Mouse (Mus musculus) hematopoietic stem cell, adult 5-6 weeks (primary cell): Measurements from ENCODE around the gene Aaas. TPM values are rescaled to one million over a fixed set of nuclear protein-coding genes. Genes with fewer than 3 reads are reported as not detected.

Experiments used
- ATAC-seq, 2 experiments: fragments of 125-278 bp in 1 of 2; replicated peaks in 1 of 2; 2 replicates each; pipeline ENCODE4 v1.8.0; 2016 to 2017; ENCODE audit warnings: inconsistent platforms in 2 of 2, mild to moderate bottlenecking in 2 of 2, moderate number of reproducible peaks in 2 of 2, low read depth in 1 of 2, moderate TSS enrichment in 1 of 2; ENCODE audit not compliant: low FRiP score in 2 of 2, poor library complexity in 2 of 2, severe bottlenecking in 2 of 2, insufficient read depth in 1 of 2, low TSS enrichment in 1 of 2
- total RNA-seq: library from RNA; stranded (forward); fragments of 172-1452, 232-1000 nt; gene quantifications from 2 replicates; pipeline ENCODE4 v1.2.3, GENCODE M21; 2017

Gene Aaas
- total RNA-seq: 48.4 and 91.9 TPM in 2 replicates

DNA sequence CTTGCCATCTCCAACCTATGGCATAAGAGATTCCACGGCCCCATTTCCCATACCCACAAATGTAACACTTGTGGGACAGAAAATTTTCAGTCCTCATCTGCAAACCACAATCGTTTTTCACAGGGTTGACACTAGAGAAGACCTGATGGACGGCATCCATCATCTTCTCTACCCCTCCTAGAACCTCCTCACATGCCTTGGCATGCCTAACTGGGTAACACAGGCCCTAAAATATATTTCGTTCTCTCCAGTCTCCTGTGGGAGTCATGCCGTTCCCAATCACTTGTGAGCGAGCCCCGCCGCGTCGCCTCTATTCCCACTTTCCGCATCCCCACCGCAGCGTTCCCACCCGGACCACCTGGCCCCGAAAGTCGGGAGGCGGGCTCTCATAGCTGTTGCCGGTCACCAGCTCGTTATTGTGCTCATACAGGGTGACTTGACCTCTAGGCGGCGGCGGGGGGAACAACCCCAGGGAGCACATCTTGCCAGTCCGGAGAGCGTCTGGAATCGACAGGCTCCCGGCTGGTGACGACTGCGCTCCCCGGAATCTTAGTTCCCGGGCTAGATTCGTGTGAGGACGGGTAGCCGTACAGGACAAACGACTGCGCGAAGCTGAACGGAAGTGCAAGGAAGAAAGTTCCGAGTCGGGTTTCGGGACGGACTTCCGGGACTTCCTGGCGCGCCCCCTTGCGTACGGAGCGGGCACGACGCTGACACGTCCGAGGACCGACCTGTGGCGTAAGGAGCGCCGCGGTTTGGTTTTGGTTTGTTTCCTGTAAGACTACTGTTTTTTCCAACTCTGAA is at the start of gene Aaas:
Gene Aaas, minus strand, starts transcription at position 634 of the 804 bp plus-strand sequence.
- peak; percentile 95 to 97 for ATAC-seq

- ATAC-seq: peak; percentile 79 to 89
Observed at GRCm38 (mm10) chr15:102399229-102400221, 49.0 kb upstream of the Aaas start.

- no peak for ATAC-seq
Observed at GRCm38 (mm10) chr15:102398629-102399028, 48.1 kb upstream of the Aaas start.

GRCm38 (mm10) chr15:102395061-102395460 is 44.5 kb upstream of the Aaas start:
- no peak for ATAC-seq

GRCm38 (mm10) chr15:102393584-102394014 is 43.0 kb upstream of the Aaas start:
- ATAC-seq: peak; percentile 82 to 90

GRCm38 (mm10) chr15:102392520-102392919 is 41.9 kb upstream of the Aaas start:
- no peak for ATAC-seq

- ATAC-seq: no peak
Observed at GRCm38 (mm10) chr15:102388942-102389341, 38.4 kb upstream of the Aaas start.

DNA sequence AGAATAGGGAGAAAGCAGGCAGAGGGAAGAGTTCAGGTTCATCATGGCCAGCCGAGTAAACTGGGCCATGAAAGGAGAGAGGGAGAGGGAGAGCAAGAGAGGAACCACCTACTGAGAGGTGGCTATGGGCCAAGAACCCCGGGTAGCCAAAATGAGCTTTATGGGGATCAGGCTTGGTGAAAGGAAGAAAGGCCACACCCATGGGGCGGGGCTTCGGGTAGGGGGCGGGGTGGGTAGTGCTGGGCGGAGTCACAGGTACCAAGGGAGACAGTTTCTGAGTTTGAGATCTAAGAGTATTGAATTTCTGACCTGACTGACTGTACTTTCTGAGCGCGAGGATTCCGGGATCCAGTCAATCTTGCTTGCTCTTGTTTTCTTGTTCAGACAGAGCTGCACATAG is 36.1 kb upstream of the Aaas start:
- peak in 1 of 2 experiments; percentile 42; a peak in 1 of 4 replicates for ATAC-seq

DNA sequence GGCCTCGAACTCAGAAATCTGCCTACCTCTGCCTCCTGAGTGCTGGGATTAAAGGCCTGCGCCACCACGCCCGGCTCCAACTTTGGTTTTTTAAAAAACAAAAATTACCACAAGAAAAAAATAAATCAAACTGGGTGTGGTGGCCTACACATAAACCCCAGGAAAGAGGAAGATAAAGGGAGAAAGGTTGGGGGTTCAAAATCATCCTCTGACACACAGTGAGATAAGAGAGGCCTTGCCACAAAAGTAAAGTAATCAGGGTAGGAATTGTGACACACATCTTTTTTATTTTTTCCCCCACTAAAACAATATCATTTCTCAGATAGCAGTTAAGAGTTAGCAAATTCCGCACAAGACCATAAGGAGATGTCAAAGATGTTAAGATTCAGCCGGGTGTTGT is 33.1 kb upstream of the Aaas start:
- no peak for ATAC-seq

- ATAC-seq: peak; percentile 59 to 72
Observed at GRCm38 (mm10) chr15:102381575-102381974, 31.0 kb upstream of the Aaas start.

DNA sequence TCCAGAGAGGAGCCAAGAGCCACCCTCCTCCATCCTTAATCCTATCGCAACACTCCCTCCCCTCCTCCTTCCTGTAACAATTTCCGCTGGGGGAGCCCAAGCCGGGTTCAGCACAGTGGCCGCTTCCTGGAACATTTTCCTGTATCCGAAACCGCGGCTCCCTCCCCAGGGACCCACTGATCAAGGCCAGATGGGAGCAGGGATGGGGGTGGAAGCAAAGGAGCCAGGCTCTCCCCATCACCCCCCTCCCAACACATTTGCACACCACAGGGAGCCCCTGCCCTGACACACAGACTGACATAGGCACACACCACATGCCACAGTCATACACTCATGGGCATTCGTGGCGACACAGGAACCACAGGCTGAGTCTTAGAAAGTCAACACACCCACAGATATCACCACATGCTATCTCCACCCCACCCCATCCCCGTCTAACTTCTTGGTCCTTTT is 27.3 kb upstream of the Aaas start:
- ATAC-seq: peak; percentile 15 to 27; a peak in 2 of 4 replicates

GRCm38 (mm10) chr15:102377163-102377543 is 26.6 kb upstream of the Aaas start:
- ATAC-seq: peak; percentile 51 to 83

DNA sequence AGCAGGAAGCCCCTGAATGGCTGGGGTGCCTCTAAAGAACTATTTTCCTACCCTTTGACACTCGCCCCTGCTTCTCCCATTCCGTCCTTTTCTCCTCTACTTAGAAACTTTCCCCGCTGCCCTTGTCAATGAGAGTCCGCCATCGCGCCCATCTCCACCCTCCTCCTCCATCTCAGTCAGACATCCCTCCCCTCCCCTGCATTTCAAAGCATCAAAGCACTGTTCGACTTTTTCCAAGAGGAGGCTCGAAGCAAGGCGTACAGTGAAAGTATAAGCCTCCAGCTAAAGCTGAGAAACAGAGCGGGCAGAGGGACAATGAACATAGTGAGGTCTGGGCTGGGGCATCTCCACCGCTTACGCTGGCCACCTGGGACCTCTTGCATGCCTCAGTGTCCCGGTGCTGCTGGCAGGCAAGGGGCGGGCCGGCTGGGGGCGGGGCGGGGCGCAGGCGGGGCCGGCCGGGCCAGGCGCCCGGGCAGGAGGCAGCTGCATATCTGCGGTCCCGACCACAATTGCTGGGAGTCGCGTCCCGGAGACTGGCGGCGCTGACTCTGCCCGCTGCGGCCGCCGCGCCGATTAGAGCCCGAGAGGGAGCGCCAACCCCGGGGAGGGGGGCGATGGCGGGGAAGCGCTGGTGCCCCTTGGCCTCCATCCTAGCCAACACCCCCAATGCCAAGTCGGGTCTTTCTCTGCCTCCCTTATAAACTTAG is 26.0 kb upstream of the Aaas start:
- peak; percentile 72 to 80; a peak in 2 of 4 replicates for ATAC-seq

GRCm38 (mm10) chr15:102370727-102371126 is 20.2 kb upstream of the Aaas start:
- ATAC-seq: no peak

- ATAC-seq: no peak
Observed at GRCm38 (mm10) chr15:102369972-102370371, 19.4 kb upstream of the Aaas start.

DNA sequence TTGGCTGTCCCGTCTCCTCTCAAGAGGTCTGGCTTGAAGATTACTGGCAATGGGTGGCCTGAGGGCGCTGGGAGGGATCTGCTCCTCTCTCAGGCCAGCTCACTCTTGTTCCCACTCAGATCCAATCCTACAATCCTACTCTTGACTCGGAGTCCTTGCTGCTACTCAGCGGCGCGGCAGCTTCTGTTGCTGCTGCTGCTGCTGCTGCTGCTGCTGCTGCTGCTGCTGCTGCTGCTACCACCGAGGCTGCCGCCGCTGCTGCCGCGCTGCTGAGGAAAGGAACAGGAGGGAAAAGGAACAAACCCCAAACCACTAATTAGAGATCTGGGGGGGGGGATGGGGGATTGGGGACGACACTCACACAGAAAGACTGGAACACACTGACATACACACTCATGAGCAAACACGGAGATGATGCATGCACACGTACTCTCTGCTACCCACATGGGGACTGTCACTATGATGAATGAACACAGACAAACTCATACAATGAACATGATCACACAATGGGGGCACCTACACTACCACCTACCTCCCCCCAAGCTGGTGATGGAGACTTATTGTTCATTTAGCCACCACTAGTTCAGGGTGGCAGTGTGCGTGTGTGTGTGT is 16.3 kb upstream of the Aaas start, which contains the start of gene Sp7:
Gene Sp7, minus strand, starts transcription at position 450 of the 612 bp plus-strand sequence.
- 0 out of 4 replicates have a peak, but pooled peaks of 1 of the 2 experiments have one; percentile 17 for ATAC-seq

GRCm38 (mm10) chr15:102366238-102366637 is 15.7 kb upstream of the Aaas start:
- ATAC-seq: no peak
